Mouse (Mus musculus): ENCODE measurements around the gene Acy3. TPM values are rescaled to one million over a fixed set of nuclear protein-coding genes. Genes with fewer than 3 reads are reported as not detected.
"Not testable (repeated sequence)": the region's sequence is repeated elsewhere in the genome, so short reads cannot be mapped to it uniquely, and the experiment has no call there.

The Acy3 gene
- total RNA-seq, 2 experiments from 2014 or later: 3.3 to 4.1 TPM

- DNase-seq (ENCODE audit: extremely low spot score in 1 of 2, low spot score in 2 of 2): no peak
- TF ChIP-seq CTCF (IDR thresholded peaks at IDR 0.05): no peak
- H3K27ac ChIP-seq: no peak within 1 kb of the TSS
- intact Hi-C loops (cut with DNase I): loop anchor here (10.0 kb wide), 1 partner anchor 126 kb away; the partner anchor contains the start of gene Cabp2
- no peak within 1 kb of the TSS for H3K4me3 ChIP-seq
These were observed 27.9 kb upstream of the Acy3 start, which contains the start of gene Aldh3b3 for GRCm38 (mm10) chr19:3958470-3958869. TSS of gene Aldh3b3 (plus strand) at chr19:3958645.

- TF ChIP-seq CTCF (IDR thresholded peaks at IDR 0.05): no peak
- H3K27ac ChIP-seq: no peak overlapping the region
- no peak for DNase-seq (ENCODE audit: extremely low spot score in 1 of 2, low spot score in 2 of 2)
- intact Hi-C loops (cut with DNase I): loop anchor here (10.0 kb wide), 1 partner anchor 126 kb away; the partner anchor contains the start of gene Cabp2
- no peak overlapping the region for H3K4me3 ChIP-seq
These were observed 27.3 kb upstream of the Acy3 start for GRCm38 (mm10) chr19:3959030-3959429.

- intact Hi-C loops (cut with DNase I): no loop called here
- no peak for DNase-seq (ENCODE audit: extremely low spot score in 1 of 2, low spot score in 2 of 2)
- no peak for TF ChIP-seq CTCF (IDR thresholded peaks at IDR 0.05)
- Histone ChIP-seq H3K4me3 (no peak overlapping the region), H3K27ac (no peak overlapping the region)
These were observed 26.2 kb upstream of the Acy3 start for GRCm38 (mm10) chr19:3960211-3960610.

- intact Hi-C loops (cut with DNase I); H3K27ac ChIP-seq; DNase-seq (ENCODE audit: extremely low spot score in 1 of 2, low spot score in 2 of 2); H3K4me3 ChIP-seq: not testable (repeated sequence)
These were observed 24.6 kb upstream of the Acy3 start for GRCm38 (mm10) chr19:3961805-3962204.

- TF ChIP-seq CTCF (IDR thresholded peaks at IDR 0.05): peak; percentile 14; the same call in 1 of the 2 replicates
- no peak for DNase-seq (ENCODE audit: extremely low spot score in 1 of 2, low spot score in 2 of 2)
- H3K4me3 ChIP-seq: no peak overlapping the region
- H3K27ac ChIP-seq: no peak overlapping the region
- intact Hi-C loops (cut with DNase I): no loop called here
These were observed 23.9 kb upstream of the Acy3 start for GRCm38 (mm10) chr19:3962469-3962868.

- intact Hi-C loops (cut with DNase I): no loop called here
- no peak for TF ChIP-seq CTCF (IDR thresholded peaks at IDR 0.05)
- Histone ChIP-seq H3K27ac (no peak overlapping the region), H3K4me3 (no peak overlapping the region)
- DNase-seq (ENCODE audit: extremely low spot score in 1 of 2, low spot score in 2 of 2): no peak
These were observed 22.3 kb upstream of the Acy3 start for GRCm38 (mm10) chr19:3964030-3964429.

- DNase-seq (ENCODE audit: extremely low spot score in 1 of 2, low spot score in 2 of 2): no peak
- Histone ChIP-seq H3K27ac (no peak overlapping the region), H3K4me3 (no peak overlapping the region)
- intact Hi-C loops (cut with DNase I): no loop called here
- peak; percentile 38 for TF ChIP-seq CTCF (IDR thresholded peaks at IDR 0.05)
These were observed 19.9 kb upstream of the Acy3 start for GRCm38 (mm10) chr19:3966330-3967075.

GRCm38 (mm10) chr19:3967258-3967657, 19.1 kb upstream of the Acy3 start:
- Histone ChIP-seq H3K4me3 (no peak overlapping the region), H3K27ac (no peak overlapping the region)
- DNase-seq (ENCODE audit: extremely low spot score in 1 of 2, low spot score in 2 of 2): no peak
- no peak for TF ChIP-seq CTCF (IDR thresholded peaks at IDR 0.05)
- intact Hi-C loops (cut with DNase I): no loop called here

GRCm38 (mm10) chr19:3972229-3972628, 14.1 kb upstream of the Acy3 start, which contains the start of gene Aldh3b2:
TSS of gene Aldh3b2 (plus strand) at chr19:3972328.
- no peak within 1 kb of the TSS for H3K4me3 ChIP-seq
- DNase-seq (ENCODE audit: extremely low spot score in 1 of 2, low spot score in 2 of 2): no peak
- no peak within 1 kb of the TSS for H3K27ac ChIP-seq
- intact Hi-C loops (cut with DNase I): no loop called here
- TF ChIP-seq CTCF (IDR thresholded peaks at IDR 0.05): no peak

- H3K4me3 ChIP-seq; DNase-seq (ENCODE audit: extremely low spot score in 1 of 2, low spot score in 2 of 2); intact Hi-C loops (cut with DNase I); H3K27ac ChIP-seq: not testable (repeated sequence)
These were observed 11.8 kb upstream of the Acy3 start for GRCm38 (mm10) chr19:3974608-3975007.

GRCm38 (mm10) chr19:3975866-3976265, 10.5 kb upstream of the Acy3 start:
- Histone ChIP-seq H3K4me3 (no peak overlapping the region), H3K27ac (no peak overlapping the region)
- no peak for TF ChIP-seq CTCF (IDR thresholded peaks at IDR 0.05)
- DNase-seq (ENCODE audit: extremely low spot score in 1 of 2, low spot score in 2 of 2): no peak
- intact Hi-C loops (cut with DNase I): no loop called here

- no peak overlapping the region for H3K4me3 ChIP-seq
- intact Hi-C loops (cut with DNase I): loop anchor here (2.0 to 10.0 kb wide), 3 partner anchors 34 to 253 kb away; no protein-coding TSS in a partner anchor
- no peak overlapping the region for H3K27ac ChIP-seq
- DNase-seq (ENCODE audit: extremely low spot score in 1 of 2, low spot score in 2 of 2): peak; percentile 68 to 71
- TF ChIP-seq CTCF (IDR thresholded peaks at IDR 0.05): peak; percentile 87
These were observed 6.1 kb upstream of the Acy3 start for GRCm38 (mm10) chr19:3980309-3980708.

GRCm38 (mm10) chr19:3980917-3981316, 5.5 kb upstream of the Acy3 start:
- Histone ChIP-seq H3K27ac (no peak overlapping the region), H3K4me3 (no peak overlapping the region)
- intact Hi-C loops (cut with DNase I): loop anchor here (2.0 to 10.0 kb wide), 3 partner anchors 34 to 254 kb away; no protein-coding TSS in a partner anchor
- TF ChIP-seq CTCF (IDR thresholded peaks at IDR 0.05): no peak
- no peak for DNase-seq (ENCODE audit: extremely low spot score in 1 of 2, low spot score in 2 of 2)
